Mouse (Mus musculus): Measurements from ENCODE around the gene Gdf2. TPM values are rescaled to one million over a fixed set of nuclear protein-coding genes. Genes with fewer than 3 reads are reported as not detected.

The Gdf2 gene
- polyA plus RNA-seq, 1 experiment from 2014 or later = not detected

- ATAC-seq = peak; percentile 82
- TF ChIP-seq CTCF (IDR thresholded peaks at IDR 0.05) (no peak), EP300 (IDR thresholded peaks at IDR 0.05) (no peak)
- DNase-seq (ENCODE audit: low spot score) = peak; percentile 11
These were observed 52.9 kb downstream of the Gdf2 start for GRCm38 (mm10) chr14:33993521-33994289.

More at GRCm38 (mm10) chr14:33993521-33994289, 52.9 kb downstream of the Gdf2 start:
- Histone ChIP-seq H3K36me3 (ENCODE audit: insufficient read depth, low read length) (no peaks in the 10 kb centered on the region), H3K27ac (ENCODE audit: low read length) (no peak overlapping the region), H3K4me2 (replicated peaks; ENCODE audit: low read depth, low read length) (no peak overlapping the region), H3K4me3 (ENCODE audit: low read depth, low read length) (no peak overlapping the region), H3K9me3 (ENCODE audit: low read length) (no peaks in the 10 kb centered on the region), H3K9ac (replicated peaks; ENCODE audit: low read depth) (no peak overlapping the region), H3K4me1 (ENCODE audit: insufficient read depth, low read depth, low read length) (no peaks in the 10 kb centered on the region), H3K27me3 (replicated peaks; ENCODE audit: insufficient read depth, low read length) (no peaks in the 10 kb centered on the region)
- 82% methylated on average over 6 of the region's 6 CpGs for WGBS

Other genes starting within 250 kb of the Gdf2 start
- 1.3 and 1.5 TPM in 2 replicates for gene Gdf10, start 17.5 kb upstream of the Gdf2 start, polyA plus RNA-seq (2015; fragmentation: Nextera tagmentation; extraction: Ambion mirVana)
- gene Rbp3, start 13.0 kb downstream of the Gdf2 start, polyA plus RNA-seq (2015; fragmentation: Nextera tagmentation; extraction: Ambion mirVana) = not detected in 2 replicates
- gene Zfp488, start 37.7 kb downstream of the Gdf2 start, polyA plus RNA-seq (2015; fragmentation: Nextera tagmentation; extraction: Ambion mirVana) = not detected in 2 replicates
- gene Gm30083, start 74.1 kb downstream of the Gdf2 start, polyA plus RNA-seq (2015; fragmentation: Nextera tagmentation; extraction: Ambion mirVana) = not detected in 2 replicates
- not detected in 2 replicates for gene Gm5460, start 75.7 kb downstream of the Gdf2 start, polyA plus RNA-seq (2015; fragmentation: Nextera tagmentation; extraction: Ambion mirVana)
- not detected in 2 replicates for gene Antxrl, start 111.7 kb downstream of the Gdf2 start, polyA plus RNA-seq (2015; fragmentation: Nextera tagmentation; extraction: Ambion mirVana)
- 23.6 and 25.9 TPM in 2 replicates for gene Anxa8, start 144.9 kb downstream of the Gdf2 start, polyA plus RNA-seq (2015; fragmentation: Nextera tagmentation; extraction: Ambion mirVana)
- gene A630023A22Rik, start 161.7 kb downstream of the Gdf2 start, polyA plus RNA-seq (2015; fragmentation: Nextera tagmentation; extraction: Ambion mirVana) = 0.37 TPM in 1 of 2 replicates, not detected in the other
- gene Npy4r, start 211.4 kb downstream of the Gdf2 start, polyA plus RNA-seq (2015; fragmentation: Nextera tagmentation; extraction: Ambion mirVana) = not detected in 2 replicates